Mouse (Mus musculus): ENCODE measurements around the gene Macrod2.
A peak's percentile ranks its signal among the peaks of the same experiment; 100 is the strongest.

Macrod2 gene

DNA sequence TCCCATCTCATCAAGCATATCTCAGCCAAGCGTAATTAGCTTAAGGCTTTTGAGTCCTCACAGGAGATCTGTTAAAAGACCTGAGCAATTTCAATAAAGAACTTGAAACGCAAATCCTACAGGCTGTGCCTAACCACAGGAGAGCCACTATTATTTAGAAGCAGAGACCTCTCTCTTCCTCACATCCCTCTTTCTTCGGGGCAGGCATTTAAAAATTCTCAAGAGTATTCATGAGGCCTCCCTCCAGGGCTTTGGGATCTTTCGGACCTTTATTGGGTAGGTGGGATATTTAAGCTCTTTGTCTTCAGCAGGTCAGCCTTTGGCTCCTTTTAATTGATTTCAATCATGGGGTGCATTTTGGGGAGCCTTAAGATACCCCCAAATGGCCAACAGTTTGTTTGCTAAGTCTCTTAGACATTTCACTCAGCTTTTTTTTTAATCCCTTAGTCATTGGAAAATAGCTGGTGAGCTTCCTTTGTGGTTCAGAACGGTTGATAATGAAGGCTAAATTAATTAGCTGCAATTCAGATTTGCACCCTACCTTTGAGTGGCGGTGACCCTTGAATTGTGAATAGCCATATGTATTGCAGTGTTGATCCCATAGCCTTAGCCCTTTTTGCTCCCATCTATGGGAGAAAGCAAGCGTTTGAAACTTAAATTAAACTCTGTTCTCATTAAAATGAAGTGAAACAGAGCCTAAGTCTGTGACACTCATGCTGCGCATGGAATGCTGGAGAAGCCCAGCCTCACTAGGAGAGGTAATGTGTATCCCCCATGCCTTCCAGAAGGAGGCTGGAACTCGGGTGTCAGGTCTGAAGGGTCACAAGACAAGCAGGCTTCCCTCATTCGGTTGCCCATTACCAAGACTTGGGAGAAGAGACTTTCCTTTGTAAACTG lies 1940.2 kb downstream of the Macrod2 start:
- no peak for DNase-seq (ENCODE audit: low spot score in 2 of 2)

- DNase-seq (ENCODE audit: low spot score in 2 of 2) = no peak
Measured at GRCm38 (mm10) chr2:142344021-142344420, 1948.9 kb downstream of the Macrod2 start.

DNA sequence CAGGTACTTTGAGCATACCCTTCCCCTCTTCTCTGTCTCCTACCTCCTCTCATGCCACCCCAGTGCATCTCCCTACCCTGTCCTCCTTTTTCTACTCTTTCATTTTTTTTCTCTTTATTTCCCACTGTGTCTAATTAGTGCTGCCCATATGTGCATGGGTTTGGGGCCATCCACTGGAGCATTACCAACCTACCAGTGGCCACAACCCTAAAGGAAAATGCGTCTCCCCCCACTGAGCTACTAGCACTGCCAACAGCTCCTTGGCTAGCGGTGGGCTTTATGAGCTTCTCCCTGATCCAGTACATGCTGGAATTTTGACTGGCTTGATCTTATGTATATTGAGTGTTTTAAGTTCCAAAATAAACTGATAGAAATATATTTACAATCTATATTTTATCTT lies 1949.6 kb downstream of the Macrod2 start:
- DNase-seq (ENCODE audit: low spot score in 2 of 2) = no peak

DNA sequence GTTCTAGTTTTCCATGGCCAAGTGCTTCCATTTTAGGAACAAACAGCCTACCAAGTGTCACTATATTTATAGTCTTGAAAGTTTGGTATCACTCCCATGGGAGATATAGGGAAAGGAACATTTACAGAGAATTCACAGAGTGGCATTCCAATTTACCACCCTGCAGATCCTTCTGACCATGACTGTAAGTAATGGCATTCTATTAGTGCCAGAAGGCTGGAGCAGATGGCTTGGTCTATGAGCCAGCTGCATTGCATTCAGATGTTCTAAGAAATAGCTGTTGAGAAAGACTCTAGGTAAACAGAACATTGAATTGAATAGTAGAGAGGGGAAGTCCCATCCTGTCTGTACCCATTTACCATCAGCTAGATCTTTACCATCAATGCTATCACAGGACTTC lies 1954.7 kb downstream of the Macrod2 start:
- no peak for DNase-seq (ENCODE audit: low spot score in 2 of 2)

- DNase-seq (ENCODE audit: low spot score in 2 of 2) = no peak
Measured at GRCm38 (mm10) chr2:142362888-142363287, 1967.8 kb downstream of the Macrod2 start.

DNA sequence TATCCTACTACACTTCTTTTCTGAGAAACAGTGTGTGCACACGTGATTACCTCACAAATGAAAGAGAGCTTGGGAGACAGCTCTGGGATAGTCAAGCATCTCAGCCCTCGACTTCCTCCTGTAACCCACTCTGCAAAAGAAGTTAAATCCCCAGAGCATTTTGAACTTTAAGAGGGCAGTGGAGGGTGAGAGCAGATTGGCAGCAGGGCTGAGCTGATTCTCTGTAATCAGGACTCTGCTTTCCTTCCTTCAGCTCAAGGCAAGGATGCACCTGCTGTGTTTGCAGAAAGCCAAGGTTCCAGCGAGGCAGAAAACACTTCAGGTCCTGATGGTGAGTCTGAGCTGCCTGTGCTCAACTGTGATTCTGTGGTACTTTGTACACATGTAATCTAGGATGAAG lies 1978.9 kb downstream of the Macrod2 start:
- DNase-seq (ENCODE audit: low spot score in 2 of 2) = no peak

- no peak for DNase-seq (ENCODE audit: low spot score in 2 of 2)
Measured at GRCm38 (mm10) chr2:142380563-142380962, 1985.5 kb downstream of the Macrod2 start.

- no peak for DNase-seq (ENCODE audit: low spot score in 2 of 2)
Measured at GRCm38 (mm10) chr2:142381081-142381579, 1986.0 kb downstream of the Macrod2 start.

DNA sequence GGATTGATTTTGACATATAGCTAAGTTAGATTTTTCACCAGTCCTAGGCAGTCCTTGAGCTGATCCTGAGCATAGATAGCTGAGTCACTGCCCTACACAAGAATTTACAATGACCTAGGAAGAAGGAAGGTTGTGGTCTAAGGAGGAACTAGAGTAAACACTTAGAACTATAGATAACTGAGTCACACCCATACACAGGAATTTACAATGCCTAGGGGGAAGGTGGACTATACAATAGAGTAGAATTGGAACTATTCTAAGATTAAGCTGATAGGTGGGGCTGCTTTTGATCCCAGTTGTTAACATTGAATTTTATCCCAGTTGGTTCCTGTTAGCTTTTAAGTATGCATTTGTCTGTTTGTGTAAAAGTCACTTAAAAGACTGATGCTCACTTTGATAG lies 1998.4 kb downstream of the Macrod2 start:
- DNase-seq (ENCODE audit: low spot score in 2 of 2) = no peak

GRCm38 (mm10) chr2:142399490-142399889 lies 2004.4 kb downstream of the Macrod2 start:
- DNase-seq (ENCODE audit: low spot score in 2 of 2) = no peak

- no peak for DNase-seq (ENCODE audit: low spot score in 2 of 2)
Measured at GRCm38 (mm10) chr2:142400781-142401180, 2005.7 kb downstream of the Macrod2 start.

GRCm38 (mm10) chr2:142401359-142401758 lies 2006.2 kb downstream of the Macrod2 start:
- no peak for DNase-seq (ENCODE audit: low spot score in 2 of 2)

GRCm38 (mm10) chr2:142403394-142403793 lies 2008.3 kb downstream of the Macrod2 start:
- peak; percentile 51 to 65 for DNase-seq (ENCODE audit: low spot score in 2 of 2)

- DNase-seq (ENCODE audit: low spot score in 2 of 2) = no peak
Measured at GRCm38 (mm10) chr2:142404321-142404720, 2009.2 kb downstream of the Macrod2 start.

DNA sequence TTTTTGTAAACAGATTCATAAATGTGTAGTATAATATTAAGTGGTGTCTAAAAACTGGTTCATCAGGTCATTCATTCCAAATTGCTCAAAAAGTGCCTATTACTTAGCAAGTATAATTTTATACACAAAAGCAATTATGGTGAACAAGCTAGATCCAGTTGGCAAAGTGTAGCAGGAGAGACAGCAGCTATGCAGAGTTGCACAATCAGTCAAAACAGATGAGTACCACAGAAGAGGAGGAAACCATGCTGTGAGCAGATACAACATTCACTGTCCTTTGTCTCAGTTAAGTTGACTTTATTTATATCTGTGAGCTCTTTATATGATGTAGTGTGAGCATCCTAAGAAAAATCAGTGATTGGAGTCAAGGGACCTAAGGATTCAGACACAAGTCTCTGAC lies 2012.2 kb downstream of the Macrod2 start:
- DNase-seq (ENCODE audit: low spot score in 2 of 2) = no peak

DNA sequence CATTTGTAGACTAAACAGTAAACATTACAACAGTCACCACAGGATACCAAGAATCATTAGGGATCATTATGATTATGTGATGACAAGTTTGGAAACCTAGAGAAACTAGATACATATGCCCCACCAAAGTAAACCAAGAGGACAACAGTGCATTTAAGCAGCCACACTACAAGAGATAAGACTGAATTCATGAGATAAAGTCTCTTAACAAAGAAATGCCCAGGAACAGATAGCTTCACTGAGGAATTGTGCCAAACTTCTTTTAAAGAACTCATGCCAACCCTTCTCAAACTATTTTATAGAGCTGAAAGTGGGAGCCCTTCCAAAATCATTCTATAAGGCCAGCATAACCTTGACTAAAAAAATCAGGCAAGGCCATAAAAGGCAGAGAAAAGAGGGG lies 2015.0 kb downstream of the Macrod2 start:
- DNase-seq (ENCODE audit: low spot score in 2 of 2) = no peak

DNA sequence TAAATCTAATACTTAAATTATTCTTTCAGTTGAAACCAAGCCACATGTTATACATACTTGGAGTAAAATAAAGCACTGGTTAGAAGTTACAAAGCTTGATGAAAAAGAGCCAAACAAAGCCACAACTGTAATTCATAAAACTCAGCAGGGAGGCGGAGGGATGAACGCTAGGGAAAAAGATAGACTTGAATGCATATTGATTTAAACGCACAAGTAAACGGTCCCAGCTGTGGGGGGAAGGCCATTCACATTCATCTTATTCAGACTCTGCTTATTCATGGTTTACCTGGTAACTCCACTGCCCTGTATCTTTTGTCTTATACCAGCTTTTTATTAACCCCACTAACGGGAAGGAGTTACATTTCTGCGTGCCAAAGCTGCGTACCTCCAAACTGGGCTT lies 2038.0 kb downstream of the Macrod2 start:
- no peak for DNase-seq (ENCODE audit: low spot score in 2 of 2)

DNA sequence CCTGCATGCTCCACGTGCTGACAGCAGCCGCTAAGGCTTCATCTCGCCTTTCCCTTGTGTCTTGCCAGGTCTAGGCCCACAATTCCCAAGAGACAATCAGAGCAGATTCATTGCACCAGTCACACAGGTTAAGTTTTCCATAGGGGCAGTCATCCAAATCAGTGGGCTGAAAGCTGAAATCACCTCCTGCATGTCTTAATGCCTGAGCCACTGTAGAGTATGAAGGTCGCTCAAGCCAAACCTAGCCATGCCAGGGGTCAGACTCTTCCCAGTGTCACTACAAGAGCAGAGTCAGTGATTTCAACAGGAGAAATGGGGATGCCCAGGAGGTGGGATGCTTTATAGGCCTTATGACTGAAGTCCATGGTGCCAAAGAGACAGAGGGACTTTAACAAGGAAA lies 2039.6 kb downstream of the Macrod2 start:
- DNase-seq (ENCODE audit: low spot score in 2 of 2) = no peak

DNA sequence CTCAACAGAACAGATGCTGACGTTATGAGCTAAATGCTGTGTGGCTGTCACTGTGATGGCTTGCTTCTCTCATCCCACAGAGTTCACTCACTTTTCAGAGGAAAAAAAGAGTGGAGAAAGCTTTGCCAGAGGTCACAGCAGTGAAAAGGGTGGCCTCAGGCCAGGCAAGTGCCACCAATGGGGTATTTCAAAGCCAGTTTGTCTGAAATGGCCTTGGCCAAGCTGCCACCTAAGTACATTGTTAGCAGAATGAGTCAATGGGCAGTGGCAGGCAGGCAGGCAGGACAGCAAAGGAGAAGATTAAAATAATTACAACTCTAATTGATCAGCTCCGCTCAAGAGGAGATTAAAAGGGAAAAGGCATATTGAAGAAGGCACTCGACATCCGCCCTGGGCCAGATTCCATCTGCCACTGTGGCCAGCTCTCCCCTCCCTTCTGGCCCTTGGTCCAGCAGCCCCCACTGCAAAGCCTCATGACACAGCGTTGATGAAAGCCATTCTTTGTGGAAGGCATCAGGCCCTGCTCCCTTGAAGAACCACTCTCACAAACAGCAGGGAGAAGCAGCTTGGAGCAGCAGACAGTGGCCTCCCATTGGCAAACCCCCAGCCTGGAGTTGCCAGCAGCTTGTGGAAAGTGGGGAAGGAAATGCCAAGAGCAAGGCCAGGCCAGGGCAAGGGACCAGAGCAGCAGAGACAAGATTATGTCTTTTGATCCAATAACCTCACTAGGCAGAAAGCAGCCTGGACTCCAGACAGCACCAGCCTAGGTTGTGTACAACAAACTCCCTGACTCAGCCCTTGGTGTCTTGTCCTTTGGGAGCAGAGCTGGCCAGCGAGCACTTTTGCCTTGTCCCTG lies 2042.7 kb downstream of the Macrod2 start:
- peak; percentile 13 to 27 for DNase-seq (ENCODE audit: low spot score in 2 of 2)

Measured in right cerebral cortex, adult 2 months (tissue).